Mouse (Mus musculus) retina, postnatal 7 days (tissue): ENCODE data around the gene Sec24c.
"Not testable (repeated sequence)": the region's sequence is repeated elsewhere in the genome, so short reads cannot be mapped to it uniquely, and the experiment has no call there.

ENCODE experiments used
- DNase-seq: peaks from one replicate; pipeline ENCODE4 v3.0.0-alpha.2; 2012; ENCODE audit warnings: low read depth, low spot score

Gene Sec24c

DNA sequence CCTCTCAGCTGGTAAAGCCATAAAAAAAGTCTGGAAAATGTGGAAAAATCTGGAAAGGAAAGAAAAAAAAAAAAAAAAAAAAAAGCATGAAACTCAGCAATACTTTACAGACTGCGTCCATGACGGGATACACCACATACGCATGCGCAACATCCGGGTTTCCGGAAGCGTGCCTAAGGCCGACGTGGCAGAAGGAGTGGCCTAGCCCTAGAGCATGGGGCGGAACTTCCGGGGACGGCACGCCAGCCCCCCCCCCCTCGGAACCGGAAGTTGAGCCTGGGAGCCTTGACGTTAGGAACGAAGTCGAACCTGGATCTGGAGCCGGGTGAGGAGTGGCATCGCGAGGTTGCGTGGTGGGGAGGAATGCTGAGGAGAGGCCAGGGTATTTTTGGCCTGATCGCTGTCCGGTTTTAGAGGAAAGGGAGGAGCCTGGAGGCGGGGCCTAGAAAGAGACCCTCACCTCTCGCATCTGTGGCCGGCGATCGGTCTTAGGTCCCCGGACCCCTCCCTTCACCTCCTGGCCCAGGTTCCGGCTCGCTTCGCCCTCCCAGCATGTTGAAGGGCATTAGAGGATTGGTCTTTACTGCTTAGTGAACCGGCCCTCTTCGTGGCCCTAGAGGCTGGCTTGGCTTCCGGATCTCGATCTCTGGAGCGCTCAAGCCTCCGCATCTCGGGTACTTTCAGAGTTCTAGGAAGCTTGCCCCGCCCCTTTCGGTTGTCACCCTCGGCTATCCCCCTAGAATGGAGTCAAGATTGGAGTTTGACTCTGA is at the start of gene Sec24c:
Gene Sec24c, plus strand, starts transcription at position 245 of the 770 bp plus-strand sequence.
- peak; percentile 99 for DNase-seq

- no peak for DNase-seq
Measured at GRCm38 (mm10) chr14:20626447-20626846, 47.7 kb upstream of the Sec24c start.

DNA sequence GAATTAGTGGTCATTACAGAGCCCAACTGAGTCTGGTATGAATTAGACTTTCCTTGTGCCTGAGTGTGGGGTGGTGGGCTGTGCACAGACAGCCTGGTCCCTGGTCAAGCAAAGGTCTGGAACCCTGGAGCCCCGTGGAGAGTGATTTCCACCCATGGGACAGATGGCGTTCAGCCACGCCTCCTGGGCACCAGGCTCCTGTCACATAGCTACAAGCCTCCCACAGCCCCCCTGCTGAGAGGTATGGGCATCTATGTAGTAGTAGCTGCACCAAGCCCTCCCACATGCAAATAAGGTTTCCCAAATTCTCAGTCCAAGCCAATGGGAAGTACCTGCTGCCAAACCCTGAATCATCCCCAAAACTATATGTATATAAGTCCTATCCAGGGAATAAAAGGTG is 47.1 kb upstream of the Sec24c start:
- no peak for DNase-seq

DNA sequence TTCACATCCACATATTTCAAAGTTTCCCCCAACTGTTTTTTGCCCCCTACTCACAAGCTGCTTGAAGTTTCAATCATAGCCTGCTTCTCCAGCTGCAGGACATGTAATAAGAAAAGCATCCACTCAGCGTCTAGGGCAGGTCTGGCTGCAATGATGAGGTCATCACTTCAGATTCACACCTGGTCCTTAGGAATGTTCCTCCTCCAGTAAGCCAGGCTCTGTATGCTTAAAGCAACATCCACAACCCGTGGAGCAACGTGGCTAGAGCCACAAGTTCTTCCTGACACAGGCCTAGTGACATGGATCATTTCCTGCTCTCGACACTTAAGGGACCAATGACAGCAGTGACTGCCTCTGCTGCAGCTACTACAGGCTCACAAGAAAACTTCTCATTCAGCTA is 42.9 kb upstream of the Sec24c start:
- no peak for DNase-seq

DNA sequence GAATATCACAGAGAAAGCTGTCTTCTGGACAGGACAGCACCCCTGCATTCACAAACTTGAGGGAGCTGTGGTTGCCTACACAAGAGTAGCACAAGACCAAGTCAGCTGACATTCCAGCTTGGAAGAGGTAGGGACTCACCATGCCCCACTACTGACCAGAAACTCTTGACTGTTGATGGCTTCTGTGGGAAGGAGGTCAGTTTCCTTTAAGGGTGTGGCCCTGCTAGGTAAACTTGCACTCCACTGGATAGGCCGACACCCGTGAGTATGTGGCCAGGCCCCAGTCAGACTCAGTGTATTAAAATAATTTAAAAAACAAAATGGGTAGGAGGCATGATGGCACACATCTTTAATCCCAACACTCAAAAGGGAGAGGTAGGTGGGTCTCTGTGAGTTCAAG is 38.6 kb upstream of the Sec24c start:
- DNase-seq: no peak

GRCm38 (mm10) chr14:20636968-20637367 is 37.1 kb upstream of the Sec24c start:
- not testable (repeated sequence) for DNase-seq

GRCm38 (mm10) chr14:20637818-20638574 is 36.1 kb upstream of the Sec24c start:
- DNase-seq: no peak

DNA sequence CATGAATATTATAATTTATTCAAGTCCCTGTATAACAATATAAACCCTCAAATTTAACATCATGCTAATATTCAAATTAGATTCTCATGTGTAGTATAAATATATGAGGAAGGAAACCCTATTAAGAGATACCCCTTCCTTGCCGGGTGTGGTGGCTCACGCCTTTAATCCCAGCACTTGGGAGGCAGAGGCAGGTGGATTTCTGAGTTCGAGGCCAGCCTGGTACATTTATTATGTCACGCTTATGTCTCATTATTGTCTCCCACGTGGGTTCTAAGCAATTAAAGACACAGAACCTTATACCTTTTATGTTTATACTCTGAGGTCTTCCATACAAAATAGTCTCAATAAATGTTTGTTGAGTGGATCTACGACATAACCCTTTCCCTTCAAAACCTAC is 35.4 kb upstream of the Sec24c start:
- no peak for DNase-seq

GRCm38 (mm10) chr14:20639918-20640619 is 34.0 kb upstream of the Sec24c start:
- DNase-seq: no peak

DNA sequence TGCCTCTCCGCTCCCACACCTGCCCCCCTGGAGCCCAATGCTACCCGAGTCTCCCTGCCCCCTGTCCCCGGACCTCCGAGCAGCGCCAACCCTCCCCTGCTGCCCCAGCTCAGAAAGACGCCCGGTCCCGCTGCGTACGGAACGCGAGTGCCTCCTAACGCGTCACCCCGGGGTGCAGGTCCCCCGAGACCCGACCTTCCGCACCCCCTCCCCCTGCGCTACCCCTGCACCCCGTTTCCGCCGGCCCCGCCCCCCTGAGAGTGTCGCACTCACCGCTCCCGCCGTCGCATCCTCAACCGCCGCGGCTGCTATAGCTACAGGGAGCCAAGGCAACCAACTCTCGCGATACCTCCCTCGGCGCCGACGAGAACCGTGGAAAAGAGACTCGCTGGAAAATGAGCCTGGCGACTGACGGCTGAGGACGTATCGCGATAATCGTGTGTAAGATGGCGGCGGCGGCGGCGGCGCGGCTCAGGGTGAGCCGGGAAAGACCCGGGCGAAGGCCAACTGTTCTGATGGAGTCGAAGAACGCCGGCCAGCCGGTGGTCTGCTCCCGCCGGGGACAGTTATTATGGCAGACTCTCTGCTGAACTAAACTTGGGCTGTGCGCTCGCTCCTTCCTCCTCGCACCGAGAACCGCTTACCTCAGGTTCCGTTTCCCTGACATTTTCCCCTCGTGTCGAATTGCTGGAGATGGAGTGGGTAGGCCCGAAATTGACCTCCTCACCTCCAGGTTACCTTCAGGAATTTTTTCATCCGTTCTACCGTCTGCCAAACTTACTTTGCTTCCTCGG is 33.3 kb upstream of the Sec24c start, which contains the start of gene Usp54:
Gene Usp54, minus strand, starts transcription at position 420 of the 794 bp plus-strand sequence.
- DNase-seq: peak; percentile 98

DNA sequence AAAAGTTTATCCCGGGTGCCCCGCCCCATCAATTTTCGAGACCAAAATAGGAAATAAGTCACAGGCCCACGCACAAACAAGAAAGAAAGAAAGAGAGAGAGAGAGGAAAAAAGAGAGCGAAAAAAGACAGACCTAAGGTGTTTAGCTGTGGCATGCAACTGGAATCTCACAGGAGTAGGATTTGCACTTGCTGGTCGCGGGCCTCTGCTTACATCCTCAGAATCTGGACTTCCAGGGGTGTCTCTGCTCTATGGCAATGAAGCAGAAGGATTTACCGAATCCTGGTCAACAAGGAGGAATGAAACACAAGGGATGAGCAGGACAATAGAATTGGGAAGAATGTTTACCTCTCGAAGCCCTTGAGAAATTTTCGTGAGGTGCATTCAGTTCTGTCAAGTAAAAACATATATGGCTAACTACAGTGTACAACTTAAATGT is 32.7 kb upstream of the Sec24c start:
- no peak for DNase-seq

GRCm38 (mm10) chr14:20645547-20645946 is 28.6 kb upstream of the Sec24c start:
- DNase-seq: no peak

- DNase-seq: no peak
Measured at GRCm38 (mm10) chr14:20646381-20646780, 27.7 kb upstream of the Sec24c start.

GRCm38 (mm10) chr14:20651000-20651399 is 23.1 kb upstream of the Sec24c start:
- DNase-seq: no peak

DNA sequence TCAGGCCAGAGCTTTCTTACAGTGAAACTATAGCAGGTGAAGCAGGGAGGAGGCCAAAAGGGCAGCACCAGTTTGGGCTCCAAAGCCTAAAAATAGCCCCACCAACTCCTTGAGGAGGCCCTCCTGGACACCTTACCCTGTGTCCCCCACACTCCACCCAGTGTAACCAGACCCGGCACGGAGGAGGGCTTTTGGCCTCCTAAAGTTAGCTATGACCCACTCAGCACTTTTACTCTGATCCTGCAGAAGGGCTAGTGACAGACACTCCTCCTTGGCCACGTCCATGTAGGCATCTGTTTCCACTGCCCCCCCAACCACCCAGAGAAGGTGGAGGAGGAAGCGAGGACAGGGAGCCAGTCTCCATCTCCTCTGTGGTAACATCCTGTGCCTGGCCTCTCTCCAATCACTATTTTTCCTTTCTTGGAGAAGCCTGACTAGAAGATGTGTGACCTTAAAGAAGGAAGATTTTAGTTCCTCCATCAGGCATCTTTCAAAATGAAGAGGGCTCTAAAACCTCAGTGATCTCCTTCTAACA is 22.3 kb upstream of the Sec24c start:
- no peak for DNase-seq

DNA sequence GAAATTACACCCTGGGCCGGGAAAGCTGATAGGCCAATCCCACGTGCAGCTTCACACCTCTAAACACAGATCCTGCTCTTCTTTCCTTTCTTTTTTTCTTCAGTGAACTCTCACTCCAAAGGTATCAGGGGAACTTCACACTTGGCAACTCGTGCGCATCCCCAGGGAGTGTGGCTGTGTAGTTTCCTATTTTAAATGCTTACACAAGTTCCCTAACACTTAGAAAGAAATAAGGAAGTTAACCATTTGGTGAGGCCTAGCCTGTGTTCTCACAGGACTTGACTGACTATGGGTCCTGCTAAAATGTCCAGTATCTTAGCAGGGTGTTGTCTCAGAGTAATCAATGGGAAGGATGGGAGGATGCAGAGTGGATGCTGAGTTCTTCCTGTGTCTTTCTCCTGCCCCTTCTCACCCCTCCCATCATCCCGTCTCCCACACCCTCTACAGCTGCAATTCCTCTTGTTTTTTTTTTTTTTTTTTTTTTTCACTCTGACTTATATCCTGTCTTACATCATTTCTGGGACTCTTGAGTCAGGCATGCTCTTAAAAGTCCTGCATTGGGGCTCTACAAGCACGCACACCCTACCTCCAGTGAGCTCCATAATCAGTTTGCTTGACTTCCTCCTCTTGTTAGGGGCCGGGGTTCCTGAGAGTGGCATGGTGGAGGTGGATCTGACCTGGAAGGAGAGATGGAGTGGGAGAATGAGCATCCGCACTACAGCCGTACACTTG is 19.3 kb upstream of the Sec24c start:
- DNase-seq: no peak

DNA sequence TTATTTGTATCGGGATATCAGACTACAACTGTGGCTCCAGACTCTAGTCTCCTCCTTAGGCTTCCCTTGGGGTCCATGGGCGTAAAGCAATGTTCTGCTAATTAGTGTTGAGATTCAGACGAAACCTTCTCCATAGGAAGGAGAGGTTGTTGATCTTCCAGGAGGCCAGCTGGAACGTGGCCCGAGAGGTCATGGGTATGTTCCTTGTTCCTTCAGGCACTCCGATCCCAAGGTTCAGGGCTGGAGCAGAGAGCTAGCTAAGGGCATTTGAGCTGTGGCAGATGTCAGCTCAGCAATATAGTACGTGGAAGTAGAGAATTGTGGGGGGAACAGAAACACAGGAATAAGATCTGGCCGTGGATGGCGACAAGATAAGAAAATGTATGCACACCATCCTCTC is 18.4 kb upstream of the Sec24c start:
- no peak for DNase-seq

DNA sequence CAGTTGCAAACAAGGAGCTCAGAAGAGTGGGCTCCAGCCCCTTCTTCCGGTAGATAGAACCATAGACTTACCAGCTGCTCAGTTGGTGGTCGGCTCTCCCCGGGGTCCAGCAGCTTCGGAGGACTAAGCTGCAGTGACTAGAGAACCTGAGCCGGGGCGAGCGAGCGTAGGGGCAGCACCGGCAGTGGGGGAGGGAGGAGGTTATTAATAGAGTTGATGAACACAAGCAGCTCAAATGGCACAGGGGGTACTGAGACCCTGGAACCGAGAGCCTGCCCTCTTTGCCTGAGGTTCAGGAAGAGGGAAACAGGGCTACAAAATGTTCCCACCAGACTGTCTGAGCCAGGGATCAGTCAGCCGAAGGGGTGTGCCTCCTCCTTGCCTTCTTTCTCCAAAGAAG is 17.7 kb upstream of the Sec24c start, which contains the start of gene Myoz1:
Gene Myoz1, minus strand, starts transcription at position 180 of the 400 bp plus-strand sequence.
- no peak for DNase-seq

DNA sequence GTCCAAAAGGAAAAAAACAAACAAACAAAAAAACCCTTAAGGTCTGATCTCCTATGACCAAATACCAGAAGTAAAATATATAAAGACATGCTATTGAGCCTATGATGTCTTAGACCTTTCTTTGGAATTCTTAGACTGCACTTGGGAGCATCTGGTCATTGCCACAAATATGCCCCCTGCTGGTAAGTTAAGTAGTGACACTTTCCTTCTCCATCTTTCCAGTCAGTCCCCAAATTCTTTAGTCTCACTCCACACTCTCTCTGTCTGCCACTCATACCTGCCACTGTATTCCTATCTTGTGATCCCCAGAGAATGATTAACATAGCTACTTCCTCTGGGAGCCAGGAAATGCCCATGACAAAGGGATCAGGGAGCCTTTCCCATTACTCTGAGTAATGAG is 15.8 kb upstream of the Sec24c start:
- DNase-seq: no peak

GRCm38 (mm10) chr14:20658902-20659301 is 15.2 kb upstream of the Sec24c start:
- no peak for DNase-seq
